Mouse (Mus musculus): ENCODE measurements around the gene Marf1.

DNA sequence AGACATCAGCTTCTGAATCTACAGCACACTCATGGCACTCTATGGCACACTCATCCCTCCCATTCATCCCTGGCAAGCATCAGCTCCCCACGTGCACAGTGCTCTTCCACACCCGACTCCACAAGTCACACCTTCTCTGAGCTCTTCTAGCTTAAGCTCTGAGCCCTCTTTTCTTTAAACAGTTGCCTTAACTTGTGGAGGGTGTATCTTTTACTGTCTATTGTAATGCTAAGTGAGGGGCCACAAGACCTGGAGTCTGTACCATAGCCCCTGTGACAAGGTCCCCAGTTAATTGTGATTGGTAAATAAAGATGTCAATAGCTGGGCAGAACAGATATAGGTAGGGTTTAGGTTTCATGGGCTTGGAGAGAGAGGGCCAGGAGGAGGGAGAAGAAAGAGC lies 39.2 kb downstream of the Marf1 start:
- TF ChIP-seq MYOD1 (IDR thresholded peaks at IDR 0.05; ENCODE audit: control insufficient read depth in 1 of 3, insufficient read length in 2 of 3, low read depth in 2 of 3) (no peak), POLR2A (IDR thresholded peaks at IDR 0.05; ENCODE audit: insufficient read length, low read depth) (no peak), MAX (IDR thresholded peaks at IDR 0.05; ENCODE audit: low read depth) (no peak), POLR2AphosphoS2 (IDR thresholded peaks at IDR 0.05; ENCODE audit: insufficient read length, low read depth) (no peak), MYOG (IDR thresholded peaks at IDR 0.05; ENCODE audit: control insufficient read depth in 1 of 3, insufficient read depth in 1 of 3, insufficient read length in 2 of 3, low read depth in 2 of 3) (no peak)

Data from myocyte (in vitro differentiated cells).